26 mouse cellular contexts compared by ENCODE assay signal in the genomic region with DNA sequence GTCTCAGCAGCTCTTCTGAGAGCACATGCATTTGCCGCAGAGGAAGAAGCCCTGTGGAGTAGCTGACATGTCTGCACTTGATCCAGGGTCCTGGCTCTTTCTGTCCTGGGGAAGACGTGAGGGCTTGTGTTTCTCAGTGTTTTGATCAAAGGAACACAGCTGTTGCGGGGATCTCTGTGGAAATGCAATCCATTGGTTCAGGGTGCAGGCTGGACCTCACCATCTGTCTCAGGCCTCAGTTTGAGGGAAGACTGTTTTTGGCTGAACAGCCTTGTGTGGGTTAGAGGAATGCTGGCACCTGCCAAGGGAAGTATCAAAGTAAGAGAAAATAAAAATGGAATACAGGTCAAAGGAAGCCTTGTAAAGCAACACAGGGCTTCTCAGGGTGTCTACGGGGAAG. TPM values are rescaled to one million over a fixed set of nuclear protein-coding genes. Genes with fewer than 3 reads are reported as not detected.
"Had no signal": no experiment of that assay in that cellular context is flagged by ENCODE, and none has a peak within 500 bp of the region (broad histone marks: within the 10 kb centered on the region; RNA-seq: fewer than 3 reads in every experiment).

No protein-coding gene starts in this region.

- H3K36me3 ChIP-seq: intestine, embryonic 15.5 days; kidney, embryonic 15.5 days; limb, embryonic 12.5 days; liver, embryonic 13.5 days; neural tube, embryonic 12.5 days; neural tube, embryonic 15.5 days; stomach, embryonic 15.5 days had no signal

- H3K4me3 ChIP-seq: intestine, embryonic 15.5 days; kidney, embryonic 15.5 days; left cerebral cortex, adult 2 months; limb, embryonic 12.5 days; liver, embryonic 13.5 days; neural tube, embryonic 12.5 days; neural tube, embryonic 15.5 days; stomach, embryonic 15.5 days had no signal

- H3K4me2 ChIP-seq: intestine, embryonic 15.5 days; kidney, embryonic 15.5 days; limb, embryonic 12.5 days; liver, embryonic 13.5 days; midbrain, embryonic 11.5 days; neural tube, embryonic 12.5 days; neural tube, embryonic 15.5 days; stomach, embryonic 15.5 days had no signal

- H3K9me3 ChIP-seq: intestine, embryonic 15.5 days; kidney, embryonic 15.5 days; limb, embryonic 12.5 days; liver, embryonic 13.5 days; neural tube, embryonic 12.5 days; neural tube, embryonic 15.5 days; stomach, embryonic 15.5 days had no signal

- ATAC-seq: intestine, embryonic 15.5 days had no signal

- H3K9ac ChIP-seq: intestine, embryonic 15.5 days; kidney, embryonic 15.5 days; limb, embryonic 12.5 days; liver, embryonic 13.5 days; neural tube, embryonic 12.5 days; neural tube, embryonic 15.5 days; stomach, embryonic 15.5 days had no signal

- DNase-seq: kidney, adult 11 months; kidney, adult 8-10 months; kidney, postnatal 10 days; kidney, postnatal 36 days; layer of hippocampus, postnatal 36 days; liver, embryonic 13.5 days; lung, adult 2 months; lung, postnatal 14 days; lung, postnatal 4 days; midbrain, embryonic 14.5 days; spleen, adult 18-20 months; thymus, postnatal 25 days had no signal

- H3K27ac ChIP-seq: intestine, embryonic 15.5 days; kidney, embryonic 15.5 days; left cerebral cortex, adult 2 months; limb, embryonic 12.5 days; liver, embryonic 13.5 days; neural tube, embryonic 12.5 days; neural tube, embryonic 15.5 days; stomach, embryonic 15.5 days had no signal

- H3K27me3 ChIP-seq: intestine, embryonic 15.5 days; kidney, embryonic 15.5 days; limb, embryonic 12.5 days; liver, embryonic 13.5 days; neural tube, embryonic 12.5 days; neural tube, embryonic 15.5 days; stomach, embryonic 15.5 days had no signal

- H3K4me1 ChIP-seq: intestine, embryonic 15.5 days; kidney, embryonic 15.5 days; liver, embryonic 13.5 days; neural tube, embryonic 12.5 days; neural tube, embryonic 15.5 days; stomach, embryonic 15.5 days had no signal

RNA-seq across cellular contexts. Expression of a gene that starts 14.0 kb away (rescaled TPM):
- total RNA-seq: layer of hippocampus, adult 18-20 months; left cerebral cortex, adult 2 months; left cerebral cortex, postnatal 10 days; liver, adult 2 months; megakaryocyte progenitor cell, adult 5-6 weeks; megakaryocyte-erythroid progenitor cell, adult 5-6 weeks; midbrain, postnatal 0 days had no signal
- polyA plus RNA-seq: liver, adult 2 months; midbrain, embryonic 11.5 days; midbrain, embryonic 14.5 days had no signal
